Mouse (Mus musculus): Measurements from ENCODE around the gene Kl.
A peak's percentile ranks its signal among the peaks of the same experiment; 100 is the strongest.

Gene Kl

GRCm38 (mm10) chr5:150952328-150952668 is at the start of gene Kl:
Gene Kl (plus strand): TSS chr5:150952607.
- peak; percentile 11 for DNase-seq

- DNase-seq, result peak; percentile 24
These were observed 46.1 kb upstream of the Kl start for GRCm38 (mm10) chr5:150906053-150907040.

- no peak for DNase-seq
These were observed 40.3 kb upstream of the Kl start for GRCm38 (mm10) chr5:150912156-150912555.

- no peak for DNase-seq
These were observed 39.8 kb upstream of the Kl start for GRCm38 (mm10) chr5:150912656-150913055.

- DNase-seq, result no peak
These were observed 37.0 kb upstream of the Kl start for GRCm38 (mm10) chr5:150915080-150916055.

GRCm38 (mm10) chr5:150917131-150917858 is 35.1 kb upstream of the Kl start:
- DNase-seq, result no peak

GRCm38 (mm10) chr5:150918599-150918998 is 33.8 kb upstream of the Kl start:
- DNase-seq, result no peak

- DNase-seq, result no peak
These were observed 33.1 kb upstream of the Kl start for GRCm38 (mm10) chr5:150919269-150919668.

GRCm38 (mm10) chr5:150919961-150920360 is 32.4 kb upstream of the Kl start:
- no peak for DNase-seq

- DNase-seq, result no peak
These were observed 23.0 kb upstream of the Kl start for GRCm38 (mm10) chr5:150929406-150929805.

GRCm38 (mm10) chr5:150932596-150932995 is 19.8 kb upstream of the Kl start:
- no peak for DNase-seq

- no peak for DNase-seq
These were observed 16.2 kb upstream of the Kl start for GRCm38 (mm10) chr5:150936213-150936612.

GRCm38 (mm10) chr5:150936807-150937206 is 15.6 kb upstream of the Kl start:
- DNase-seq, result no peak

GRCm38 (mm10) chr5:150937501-150937900 is 14.9 kb upstream of the Kl start:
- DNase-seq, result no peak

- DNase-seq, result no peak
These were observed 6.8 kb upstream of the Kl start for GRCm38 (mm10) chr5:150945576-150945975.

GRCm38 (mm10) chr5:150949131-150949530 is 3.3 kb upstream of the Kl start:
- DNase-seq, result no peak

GRCm38 (mm10) chr5:150951325-150951724 is 1.1 kb upstream of the Kl start:
- no peak for DNase-seq

GRCm38 (mm10) chr5:150952669-150953521 is 488 bp downstream of the Kl start:
- DNase-seq, result peak; percentile 25

- DNase-seq, result no peak
These were observed 2.4 kb downstream of the Kl start for GRCm38 (mm10) chr5:150954791-150955190.

GRCm38 (mm10) chr5:150959861-150960260 is 7.5 kb downstream of the Kl start:
- DNase-seq, result no peak

- no peak for DNase-seq
These were observed 9.2 kb downstream of the Kl start for GRCm38 (mm10) chr5:150961615-150962014.

GRCm38 (mm10) chr5:150962756-150963155 is 10.3 kb downstream of the Kl start:
- no peak for DNase-seq
